Mouse (Mus musculus): ENCODE data around the gene Rrp7a.
"Not testable (repeated sequence)": the region's sequence is repeated elsewhere in the genome, so short reads cannot be mapped to it uniquely, and the experiment has no call there.

Rrp7a gene

DNA sequence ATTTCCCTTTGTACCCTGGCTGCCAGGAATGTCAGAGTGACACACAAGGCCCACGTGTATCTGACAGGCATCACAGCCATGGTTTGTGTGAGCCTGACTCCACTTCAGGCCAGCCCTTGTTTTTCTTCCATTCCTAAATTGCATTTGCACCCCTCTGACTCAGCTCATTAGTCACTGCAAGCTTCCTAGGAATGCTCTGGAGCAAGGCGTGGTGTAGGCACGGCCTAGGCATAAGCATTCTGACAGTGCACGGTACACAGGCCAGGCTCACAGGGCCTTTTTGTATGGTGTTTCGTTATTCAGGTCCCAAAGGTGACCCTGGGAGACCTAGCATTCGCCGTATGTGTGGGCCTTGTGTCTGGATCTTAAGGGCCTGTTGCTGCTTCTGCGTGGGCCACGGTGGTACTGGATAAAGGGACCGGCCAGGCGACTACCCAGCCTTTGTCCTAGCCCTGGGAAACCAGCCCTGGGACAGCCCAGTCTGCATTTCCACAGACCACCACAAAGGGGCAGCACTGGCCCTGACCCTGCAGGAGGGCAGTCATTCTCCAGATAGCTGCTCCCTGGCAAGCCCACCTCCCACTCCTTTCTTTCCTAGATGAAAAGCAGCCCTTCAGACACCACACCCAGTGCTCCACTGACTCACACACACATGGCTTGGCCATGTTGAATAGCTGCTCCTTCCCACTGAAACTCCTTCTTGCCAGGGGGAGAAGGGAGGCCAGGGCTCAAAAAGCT, 34.5 kb upstream of the Rrp7a start:
- peak; percentile 66 for DNase-seq (ENCODE audit: low read depth, low spot score)

DNA sequence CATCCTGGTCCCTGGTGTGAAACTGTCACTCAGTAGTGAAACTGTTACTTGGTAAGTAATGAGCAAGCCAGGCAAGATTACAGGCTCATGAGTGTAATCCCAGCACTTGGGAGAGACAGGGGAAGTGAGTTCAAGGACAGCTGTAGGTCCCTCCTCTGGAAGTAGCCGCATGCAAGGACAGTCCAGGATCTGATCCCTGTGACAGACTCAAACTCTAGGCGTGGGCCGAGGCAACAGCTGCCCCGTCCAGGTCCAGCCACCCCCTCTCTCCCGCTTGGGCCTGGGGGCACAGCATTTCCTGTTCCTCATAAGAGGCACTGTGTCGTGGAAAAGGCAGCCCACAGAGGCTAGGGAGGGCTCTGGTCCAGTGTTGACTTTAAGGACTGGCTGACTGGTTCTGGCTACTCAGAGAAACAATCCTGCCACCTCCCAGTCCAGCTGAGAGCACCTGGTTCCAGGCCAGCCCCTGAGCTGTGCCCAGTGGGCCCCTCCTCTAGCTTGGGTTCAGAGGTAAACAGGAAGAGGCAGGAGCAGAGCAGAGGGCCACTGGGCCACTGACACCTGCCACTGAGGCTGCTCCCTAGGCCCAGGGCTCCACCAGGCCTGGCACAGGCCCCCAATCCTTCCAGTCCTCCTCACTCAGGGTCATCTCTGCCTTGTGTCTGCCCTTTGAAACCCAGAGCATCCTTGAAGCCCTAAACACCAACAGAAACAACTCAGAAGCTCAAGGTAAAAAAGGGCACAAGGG, 33.2 kb upstream of the Rrp7a start:
- no peak for DNase-seq (ENCODE audit: low read depth, low spot score)

GRCm38 (mm10) chr15:83154309-83154708, 31.7 kb upstream of the Rrp7a start:
- no peak for DNase-seq (ENCODE audit: low read depth, low spot score)

- no peak for DNase-seq (ENCODE audit: low read depth, low spot score)
Observed at GRCm38 (mm10) chr15:83150694-83151093, 28.1 kb upstream of the Rrp7a start.

GRCm38 (mm10) chr15:83150073-83150442, 27.5 kb upstream of the Rrp7a start:
- DNase-seq (ENCODE audit: low read depth, low spot score), result no peak

DNA sequence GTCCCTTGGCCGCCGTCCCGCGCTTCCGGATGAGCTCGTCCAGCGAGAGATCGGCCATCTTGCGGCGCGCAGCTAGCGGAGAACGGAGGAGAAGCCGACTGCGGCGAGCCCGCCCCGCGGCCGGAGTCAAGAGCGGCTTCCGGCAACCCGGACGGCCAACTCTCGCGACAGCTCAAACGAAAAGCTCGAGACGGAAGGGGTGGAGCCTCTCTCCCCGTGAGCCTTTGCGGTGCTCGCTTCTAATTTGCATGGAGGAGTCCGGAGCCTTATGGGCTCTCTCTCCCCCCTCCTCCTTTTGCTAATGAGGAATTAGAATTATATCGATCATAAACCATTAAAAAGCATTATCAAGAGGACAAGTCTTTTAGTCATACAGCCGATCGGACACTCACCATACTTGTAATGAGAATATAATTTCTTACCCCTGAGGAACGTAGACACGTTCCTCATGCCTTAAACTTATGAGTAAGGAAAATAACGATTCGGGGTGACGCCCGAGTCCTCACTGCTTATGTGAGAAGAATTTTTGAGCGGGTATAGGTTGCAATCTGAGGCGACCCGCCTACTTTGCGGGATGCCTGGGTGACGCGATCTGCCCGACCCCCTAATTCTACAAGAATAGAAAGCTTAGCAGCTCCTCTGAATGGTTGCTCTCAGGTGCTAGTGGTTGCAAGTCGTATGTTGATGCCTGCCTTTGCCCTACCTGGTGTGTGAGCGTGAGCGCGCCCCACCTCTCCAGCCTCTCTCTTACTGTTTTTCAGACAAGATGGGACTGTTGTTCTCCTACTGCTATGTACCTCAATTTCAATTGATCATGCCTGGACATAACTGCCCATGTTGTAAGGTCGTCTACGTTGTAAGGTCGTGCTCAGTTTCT, 26.8 kb upstream of the Rrp7a start, which contains the start of gene Poldip3:
TSS of gene Poldip3 (minus strand) at position 189 of the 877 bp plus-strand sequence.
- DNase-seq (ENCODE audit: low read depth, low spot score), result peak; percentile 99

DNA sequence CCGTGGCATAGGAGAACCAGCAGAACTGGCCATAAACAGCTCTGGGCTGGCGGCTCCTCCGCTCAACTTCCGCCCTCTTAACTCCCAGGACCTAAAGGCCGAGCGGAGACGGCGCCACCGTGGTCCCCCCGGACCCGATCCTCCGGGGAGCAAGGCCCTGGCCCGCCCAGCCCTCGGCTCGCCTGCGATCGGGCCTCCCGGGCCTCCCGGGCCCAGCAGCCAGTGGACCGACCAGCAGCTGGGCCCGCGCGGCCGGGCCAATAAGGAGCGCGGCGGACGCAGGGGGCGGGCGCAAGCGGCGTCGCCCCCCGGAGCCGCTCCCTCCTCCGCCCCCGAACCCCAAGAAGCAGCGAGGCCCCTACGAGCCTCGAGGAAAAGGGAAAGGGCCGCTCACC, 26.2 kb upstream of the Rrp7a start:
- DNase-seq (ENCODE audit: low read depth, low spot score), result no peak

DNA sequence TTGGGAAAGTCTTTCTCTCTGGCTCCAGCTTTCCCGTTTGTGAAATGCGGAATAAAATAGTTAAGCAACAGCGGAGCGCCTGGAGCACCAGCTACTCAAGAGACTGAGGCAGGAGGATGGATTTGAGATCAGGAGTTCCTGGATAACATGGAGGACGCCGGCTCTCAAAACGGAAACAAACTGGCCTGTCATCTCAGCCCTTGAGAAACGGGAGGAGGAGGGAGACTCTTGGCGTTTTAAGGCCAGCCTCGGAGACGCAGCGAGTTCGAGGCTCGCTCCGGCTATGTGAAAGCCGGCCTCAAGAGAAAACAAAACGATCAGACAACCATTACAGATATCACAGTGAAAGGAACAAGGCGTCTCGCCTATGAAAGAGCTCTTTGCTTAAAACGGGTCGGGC, 25.8 kb upstream of the Rrp7a start:
- DNase-seq (ENCODE audit: low read depth, low spot score), result no peak

GRCm38 (mm10) chr15:83145541-83145940, 22.9 kb upstream of the Rrp7a start:
- DNase-seq (ENCODE audit: low read depth, low spot score), result no peak

GRCm38 (mm10) chr15:83142861-83143260, 20.3 kb upstream of the Rrp7a start:
- no peak for DNase-seq (ENCODE audit: low read depth, low spot score)

- DNase-seq (ENCODE audit: low read depth, low spot score), result no peak
Observed at GRCm38 (mm10) chr15:83135654-83136053, 13.1 kb upstream of the Rrp7a start.

- DNase-seq (ENCODE audit: low read depth, low spot score), result peak; percentile 49
Observed at GRCm38 (mm10) chr15:83134671-83135070, 12.1 kb upstream of the Rrp7a start.

- no peak for DNase-seq (ENCODE audit: low read depth, low spot score)
Observed at GRCm38 (mm10) chr15:83129530-83130231, 7.1 kb upstream of the Rrp7a start.

DNA sequence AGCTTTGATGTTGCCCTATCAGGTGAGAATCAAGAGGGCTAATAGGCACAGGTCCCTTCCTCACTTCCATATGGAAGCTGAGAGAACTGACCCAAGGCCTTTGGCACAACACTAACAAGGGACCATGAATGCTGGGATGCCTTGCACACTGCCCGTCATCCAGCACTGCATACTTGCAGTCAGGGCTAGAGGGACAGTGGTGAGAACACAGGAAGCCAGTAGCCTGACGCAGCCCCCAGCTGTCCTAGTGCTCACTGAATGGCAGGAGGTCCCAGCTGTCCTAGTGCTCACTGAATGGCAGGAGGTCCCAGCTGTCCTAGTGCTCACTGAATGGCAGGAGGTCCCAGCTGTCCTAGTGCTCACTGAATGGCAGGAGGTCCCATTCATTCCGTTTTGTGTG, 4.4 kb upstream of the Rrp7a start:
- not testable (repeated sequence) for DNase-seq (ENCODE audit: low read depth, low spot score)

DNA sequence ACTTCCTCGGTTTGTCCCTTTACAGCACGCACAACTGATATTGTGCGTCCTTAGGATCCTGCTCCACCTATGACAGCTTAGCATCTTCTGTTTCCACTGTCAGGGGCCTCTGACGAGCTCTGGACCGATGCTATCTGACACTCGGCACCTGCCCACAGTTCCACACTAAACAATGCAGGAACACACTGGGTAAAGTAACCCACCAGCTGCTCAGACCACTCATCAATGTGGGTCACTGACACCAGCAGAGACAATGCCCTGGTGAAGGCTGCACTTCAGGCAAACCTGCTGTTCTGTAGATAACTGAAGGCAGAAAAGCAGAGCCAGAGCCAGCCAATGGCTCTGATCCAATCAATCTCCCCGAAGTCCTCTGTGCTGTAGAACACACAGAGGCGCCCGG, 4.0 kb upstream of the Rrp7a start:
- DNase-seq (ENCODE audit: low read depth, low spot score), result no peak

- no peak for DNase-seq (ENCODE audit: low read depth, low spot score)
Observed at GRCm38 (mm10) chr15:83124625-83125024, 2.0 kb upstream of the Rrp7a start.

DNA sequence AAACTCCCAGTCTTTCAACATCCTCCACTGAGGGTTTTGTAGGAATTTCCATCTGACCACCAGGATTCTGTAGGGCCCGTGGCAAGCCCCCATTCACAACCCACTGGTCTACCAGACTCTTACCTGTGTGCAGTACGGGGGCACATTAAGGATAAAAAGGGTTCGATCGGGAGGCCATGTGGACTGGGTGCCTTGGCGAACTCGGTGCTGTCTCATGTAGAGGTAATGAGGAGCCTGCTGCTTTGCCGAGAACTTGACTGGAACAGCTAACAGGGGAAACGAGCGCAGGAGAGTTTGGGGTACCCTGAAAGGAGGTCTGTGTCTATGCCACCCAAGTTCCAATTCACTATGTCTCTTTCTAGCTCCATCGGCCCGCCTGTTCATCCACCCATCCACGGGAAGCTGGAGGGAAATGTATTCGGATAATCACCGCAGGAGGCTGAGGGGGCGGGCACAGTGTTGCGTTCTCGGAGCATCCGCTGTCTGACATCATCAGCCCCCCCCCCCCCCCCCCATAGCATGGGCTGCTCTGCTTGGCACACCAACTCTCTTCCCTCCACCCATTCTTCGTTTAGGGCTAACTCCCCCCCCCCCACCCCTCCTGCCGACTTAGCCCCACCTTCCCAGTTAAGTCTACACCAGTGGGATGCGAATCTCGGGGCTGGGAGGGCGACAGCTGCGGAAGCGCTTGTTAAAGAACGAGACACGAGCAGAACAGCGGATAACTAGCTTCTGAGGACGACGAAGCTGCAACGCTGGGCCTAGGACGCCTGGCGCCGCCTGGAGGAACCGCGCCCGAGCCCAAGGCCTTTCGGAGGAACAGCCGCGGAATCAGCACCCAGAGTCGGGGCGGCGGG, 664 bp downstream of the Rrp7a start:
- DNase-seq (ENCODE audit: low read depth, low spot score), result no peak

DNA sequence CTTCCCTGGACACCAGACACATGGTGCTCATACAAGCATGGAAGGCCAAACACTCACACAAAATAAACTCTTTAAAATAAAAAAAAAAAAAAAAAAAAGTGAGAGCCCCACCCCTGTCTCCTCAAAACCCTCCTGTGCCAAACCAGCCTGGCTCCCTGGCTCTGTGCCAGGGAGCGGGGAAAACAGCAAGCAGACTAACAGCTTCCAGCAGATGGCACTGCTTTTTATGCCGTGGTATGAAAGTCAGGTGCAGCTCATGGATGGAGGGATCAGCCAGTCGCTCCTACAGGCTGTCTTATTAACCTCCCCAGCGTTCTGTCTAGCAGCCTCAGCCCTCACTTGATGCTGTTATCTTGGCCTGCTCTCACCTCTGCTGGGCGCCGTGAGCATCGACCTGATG, 4.2 kb downstream of the Rrp7a start:
- peak; percentile 50 for DNase-seq (ENCODE audit: low read depth, low spot score)

GRCm38 (mm10) chr15:83115071-83115470, 7.5 kb downstream of the Rrp7a start:
- no peak for DNase-seq (ENCODE audit: low read depth, low spot score)

- DNase-seq (ENCODE audit: low read depth, low spot score), result no peak
Observed at GRCm38 (mm10) chr15:83114106-83114505, 8.5 kb downstream of the Rrp7a start.

DNA sequence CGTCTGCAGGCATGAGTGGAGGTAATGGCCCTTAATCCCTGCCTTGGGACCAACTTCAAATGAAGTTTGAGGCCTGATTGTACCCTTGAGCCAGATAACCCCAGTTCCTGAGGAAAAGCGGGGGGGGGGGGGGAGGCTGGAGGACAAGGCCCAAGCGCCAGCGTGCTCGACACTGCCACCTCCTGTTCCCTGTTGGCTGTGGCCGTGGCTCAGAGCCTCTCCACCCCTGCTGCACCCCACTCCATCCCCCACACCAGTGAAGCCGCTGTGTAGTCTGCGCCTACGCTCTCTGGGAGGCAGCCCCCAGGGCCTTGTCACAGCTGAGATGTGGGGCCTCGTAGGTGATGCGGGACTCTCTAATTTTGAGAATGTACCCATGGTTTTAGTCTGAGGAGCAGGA, 9.7 kb downstream of the Rrp7a start:
- DNase-seq (ENCODE audit: low read depth, low spot score), result no peak

Measured in skeletal muscle tissue, adult 2 months (tissue).